In the genomic region with DNA sequence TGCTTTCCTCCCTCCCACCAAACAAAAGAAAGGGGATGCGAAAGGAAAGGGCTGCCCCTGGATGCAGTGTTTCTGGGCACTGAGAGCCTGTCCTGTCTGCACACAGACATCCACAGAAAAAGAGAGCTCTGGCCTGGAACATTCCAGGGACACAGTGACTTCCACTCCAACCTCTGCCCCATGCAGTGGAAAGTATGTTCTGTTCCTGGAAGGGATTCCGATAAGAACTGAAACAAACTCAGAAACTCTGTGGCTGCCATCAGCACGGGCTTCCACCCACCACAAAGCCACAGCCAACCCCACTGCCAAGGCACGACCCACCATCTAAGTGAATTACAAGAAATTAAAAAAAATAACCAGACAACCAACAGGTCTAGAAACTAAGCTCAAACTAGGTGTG, we compare ENCODE assay signal across 17 mouse cellular contexts. TPM values are rescaled to one million over a fixed set of nuclear protein-coding genes. Genes with fewer than 3 reads are reported as not detected.
A peak's percentile ranks its signal among the peaks of the same experiment; 100 is the strongest.
DNase-seq lines count a peak whose midpoint lies in the region; ATAC-seq lines count a peak whose summit lies in the region.
"Had no signal": no experiment of that assay in that cellular context is flagged by ENCODE, and none has a peak within 500 bp of the region (broad histone marks: within the 10 kb centered on the region; RNA-seq: fewer than 3 reads in every experiment).

No protein-coding gene starts in this region.

- H3K9ac ChIP-seq in hindbrain, embryonic 13.5 days: no peak overlapping the region
- H3K9ac ChIP-seq in heart, embryonic 14.5 days (ENCODE audit: low read length): no peak overlapping the region
- H3K9ac ChIP-seq: embryonic facial prominence, embryonic 13.5 days; limb, embryonic 15.5 days; liver, postnatal 0 days had no signal

- no peaks in the 10 kb centered on the region for H3K27me3 ChIP-seq in hindbrain, embryonic 10.5 days (ENCODE audit: insufficient read depth, poor library complexity, severe bottlenecking)
- H3K27me3 ChIP-seq in hindbrain, embryonic 13.5 days: no peaks in the 10 kb centered on the region
- no peaks in the 10 kb centered on the region for H3K27me3 ChIP-seq in megakaryocyte, embryonic 14.5 days (replicated peaks)
- H3K27me3 ChIP-seq in heart, embryonic 14.5 days (ENCODE audit: control insufficient read depth, insufficient read depth, low read length): peaks cover 4% of the 10 kb centered on the region; the same call in 1 of the 2 replicates

- WGBS in hindbrain, embryonic 10.5 days: 56% methylated on average over 4 of the region's 4 CpGs
- WGBS in hindbrain, embryonic 13.5 days: 65% methylated on average over 4 of the region's 4 CpGs
- 43% methylated on average over 4 of the region's 4 CpGs for WGBS in heart, embryonic 14.5 days

- DNase-seq in hindbrain, embryonic 10.5 days (ENCODE audit: low spot score): no peak
- DNase-seq in testis, postnatal 14 days (ENCODE audit: low spot score): peak; percentile 25
- no peak for DNase-seq in right cerebral cortex, postnatal 36 days (ENCODE audit: low spot score in 2 of 2)
- DNase-seq: cerebellum, postnatal 36 days; kidney, adult 11 months; liver, postnatal 0 days; midbrain, embryonic 14.5 days; right cerebral cortex, adult 18-20 months had no signal

- H3K4me2 ChIP-seq in hindbrain, embryonic 13.5 days: no peak overlapping the region
- no peak overlapping the region for H3K4me2 ChIP-seq in heart, embryonic 14.5 days (ENCODE audit: low read length)
- H3K4me2 ChIP-seq: embryonic facial prominence, embryonic 13.5 days; limb, embryonic 15.5 days had no signal

- 0 out of 2 replicates have a peak overlapping the region, but pooled peaks have one; percentile 29 for H3K27ac ChIP-seq in hindbrain, embryonic 10.5 days
- no peak overlapping the region for H3K27ac ChIP-seq in hindbrain, embryonic 13.5 days
- no peak overlapping the region for H3K27ac ChIP-seq in heart, embryonic 14.5 days (replicated peaks in 1 of 2; ENCODE audit: control insufficient read depth in 1 of 2, insufficient read depth in 1 of 2, low read depth in 2 of 2, low read length in 2 of 2)
- H3K27ac ChIP-seq: embryonic facial prominence, embryonic 13.5 days; limb, embryonic 15.5 days; stomach, postnatal 0 days had no signal

- no peak overlapping the region for H3K4me3 ChIP-seq in hindbrain, embryonic 10.5 days
- H3K4me3 ChIP-seq in hindbrain, embryonic 13.5 days: no peak overlapping the region
- H3K4me3 ChIP-seq in megakaryocyte, embryonic 14.5 days (replicated peaks): peak overlapping the region; percentile 6
- no peak overlapping the region for H3K4me3 ChIP-seq in heart, embryonic 14.5 days (ENCODE audit: control insufficient read depth in 1 of 2, insufficient read depth in 1 of 2, low read depth in 1 of 2, low read length in 2 of 2)
- H3K4me3 ChIP-seq: embryonic facial prominence, embryonic 13.5 days; limb, embryonic 15.5 days had no signal

- H3K4me1 ChIP-seq in hindbrain, embryonic 10.5 days (replicated peaks): peaks cover 40% of the 10 kb centered on the region
- H3K4me1 ChIP-seq in hindbrain, embryonic 13.5 days (replicated peaks): peaks cover 31% of the 10 kb centered on the region
- H3K4me1 ChIP-seq in megakaryocyte, embryonic 14.5 days: peaks cover 69% of the 10 kb centered on the region
- peaks cover 16 to 18% of the 10 kb centered on the region in 2 experiments for H3K4me1 ChIP-seq in heart, embryonic 14.5 days (ENCODE audit: control insufficient read depth in 2 of 2, insufficient read depth in 2 of 2, low read length in 2 of 2)

- no peaks in the 10 kb centered on the region for H3K9me3 ChIP-seq in hindbrain, embryonic 10.5 days
- H3K9me3 ChIP-seq in hindbrain, embryonic 13.5 days: no peaks in the 10 kb centered on the region
- H3K9me3 ChIP-seq in megakaryocyte, embryonic 14.5 days: no peaks in the 10 kb centered on the region
- no peaks in the 10 kb centered on the region for H3K9me3 ChIP-seq in heart, embryonic 14.5 days (ENCODE audit: control insufficient read depth, low read length)
- H3K9me3 ChIP-seq: embryonic facial prominence, embryonic 13.5 days; G1E; limb, embryonic 15.5 days had no signal

- 0 out of 2 replicates have a peak, but pooled peaks cover under 1% of the 10 kb centered on the region for H3K36me3 ChIP-seq in hindbrain, embryonic 10.5 days
- no peaks in the 10 kb centered on the region for H3K36me3 ChIP-seq in hindbrain, embryonic 13.5 days
- H3K36me3 ChIP-seq in megakaryocyte, embryonic 14.5 days (replicated peaks; ENCODE audit: low read length): peaks cover 18% of the 10 kb centered on the region
- no peaks in the 10 kb centered on the region for H3K36me3 ChIP-seq in heart, embryonic 14.5 days (ENCODE audit: control insufficient read depth, insufficient read depth, low read length)
- H3K36me3 ChIP-seq: embryonic facial prominence, embryonic 13.5 days; limb, embryonic 15.5 days had no signal

- ATAC-seq in hindbrain, embryonic 13.5 days (ENCODE audit: low FRiP score): no peak
- no peak for ATAC-seq in megakaryocyte, adult 5-6 weeks (ENCODE audit: poor library complexity, severe bottlenecking)
- 0 out of 2 replicates have a peak, but pooled peaks have one; percentile 45 for ATAC-seq in heart, embryonic 14.5 days (ENCODE audit: insufficient number of reproducible peaks, insufficient read depth, low FRiP score, low read depth)
- ATAC-seq: hindbrain, embryonic 16.5 days; liver, postnatal 0 days had no signal

RNA-seq across cellular contexts. Expression of a gene that starts 52.7 kb away (rescaled TPM):
- 22.6 and 35.6 TPM in 2 replicates for polyA plus RNA-seq in hindbrain, embryonic 10.5 days (2016; fragmentation: Nextera tagmentation; extraction: Ambion mirVana)
- 6.3 TPM in 2 replicates for polyA plus RNA-seq in hindbrain, embryonic 13.5 days (2015; fragmentation: Nextera tagmentation; extraction: Ambion mirVana)
- 1.00 and 1.8 TPM in 2 replicates for polyA plus RNA-seq in megakaryocyte, embryonic 14.5 days (2012; ENCODE audit: insufficient read depth, low replicate concordance)
- total RNA-seq in megakaryocyte, adult 5-6 weeks (2015): 1.9 and 3.0 TPM in 2 replicates
- 2.2 and 2.7 TPM in 2 replicates for total RNA-seq in megakaryocyte, adult 5-6 weeks (2017)
- 2.1 and 3.3 TPM in 2 replicates for polyA plus RNA-seq in heart, embryonic 14.5 days (2014; fragmentation: Nextera tagmentation; extraction: Ambion mirVana)
